Mouse (Mus musculus): Measurements from ENCODE around the gene Ugt1a7c. TPM values are rescaled to one million over a fixed set of nuclear protein-coding genes. Genes with fewer than 3 reads are reported as not detected.

Ugt1a7c gene
- polyA plus RNA-seq, 1 experiment from 2014 or later, result 0.72 TPM

DNA sequence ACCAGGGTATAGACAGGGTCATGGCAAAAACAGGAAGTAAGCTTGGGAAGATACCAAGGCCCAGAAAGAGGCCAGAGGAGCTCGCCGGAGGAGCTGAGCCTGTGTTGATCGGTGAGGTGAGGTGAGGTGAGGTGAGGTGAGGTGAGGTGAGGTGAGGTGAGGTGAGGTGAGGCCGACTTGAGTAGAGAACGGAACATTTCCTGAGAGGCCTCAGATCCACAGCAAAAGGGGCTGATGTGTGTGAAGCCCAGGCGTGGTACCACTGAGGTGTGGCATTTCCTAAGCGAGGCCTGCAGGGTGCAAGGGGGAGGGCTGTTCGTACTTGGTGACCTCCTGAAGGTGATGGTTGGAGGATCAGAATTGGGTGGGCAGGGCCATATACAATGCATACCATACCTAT lies 158.2 kb downstream of the Ugt1a7c start:
- 77% methylated on average over 8 of the region's 8 CpGs for WGBS
- Histone ChIP-seq H3K4me3 (ENCODE audit: low read depth, low read length) (no peak overlapping the region), H3K36me3 (ENCODE audit: control insufficient read depth, insufficient read depth, low read length) (no peaks in the 10 kb centered on the region), H3K9me3 (ENCODE audit: control insufficient read depth, low read length) (peaks cover 96% of the 10 kb centered on the region), H3K4me1 (replicated peaks; ENCODE audit: control insufficient read depth, insufficient read depth, low read length) (no peaks in the 10 kb centered on the region), H3K9ac (ENCODE audit: low read length) (no peak overlapping the region), H3K27me3 (ENCODE audit: control insufficient read depth, insufficient read depth, low read length) (no peaks in the 10 kb centered on the region), H3K4me2 (ENCODE audit: low read depth, low read length, severe bottlenecking) (no peak overlapping the region), H3K27ac (ENCODE audit: low read depth, low read length) (no peak overlapping the region)
- ATAC-seq (replicated peaks; ENCODE audit: low FRiP score) (no peak), DNase-seq (ENCODE audit: low spot score) (no peak)

- 71% methylated on average over 6 of the region's 6 CpGs for WGBS
- H3K4me3 ChIP-seq (ENCODE audit: low read depth, low read length), result no peak overlapping the region
- H3K4me2 ChIP-seq (ENCODE audit: low read depth, low read length, severe bottlenecking), result no peak overlapping the region
- DNase-seq (ENCODE audit: low spot score) (no peak), ATAC-seq (replicated peaks; ENCODE audit: low FRiP score) (no peak)
- no peak overlapping the region for H3K9ac ChIP-seq (ENCODE audit: low read length)
- H3K27ac ChIP-seq (ENCODE audit: low read depth, low read length), result no peak overlapping the region
- no peaks in the 10 kb centered on the region for H3K4me1 ChIP-seq (replicated peaks; ENCODE audit: control insufficient read depth, insufficient read depth, low read length)
- peaks cover 93% of the 10 kb centered on the region for H3K9me3 ChIP-seq (ENCODE audit: control insufficient read depth, low read length)
- H3K27me3 ChIP-seq (ENCODE audit: control insufficient read depth, insufficient read depth, low read length), result no peaks in the 10 kb centered on the region
- no peaks in the 10 kb centered on the region for H3K36me3 ChIP-seq (ENCODE audit: control insufficient read depth, insufficient read depth, low read length)
These were observed 158.7 kb downstream of the Ugt1a7c start for GRCm38 (mm10) chr1:88253540-88253939.

GRCm38 (mm10) chr1:88254793-88255465 lies 160.1 kb downstream of the Ugt1a7c start:
- no peak for DNase-seq (ENCODE audit: low spot score)
- no peak for ATAC-seq (replicated peaks; ENCODE audit: low FRiP score)
- Histone ChIP-seq H3K36me3 (ENCODE audit: control insufficient read depth, insufficient read depth, low read length) (peaks cover 3% of the 10 kb centered on the region; the same call in 1 of the 2 replicates), H3K9ac (ENCODE audit: low read length) (no peak overlapping the region), H3K4me3 (ENCODE audit: low read depth, low read length) (no peak overlapping the region), H3K4me2 (ENCODE audit: low read depth, low read length, severe bottlenecking) (no peak overlapping the region), H3K4me1 (replicated peaks; ENCODE audit: control insufficient read depth, insufficient read depth, low read length) (no peaks in the 10 kb centered on the region), H3K9me3 (ENCODE audit: control insufficient read depth, low read length) (peaks cover 82% of the 10 kb centered on the region), H3K27me3 (ENCODE audit: control insufficient read depth, insufficient read depth, low read length) (no peaks in the 10 kb centered on the region), H3K27ac (ENCODE audit: low read depth, low read length) (no peak overlapping the region)
- 88% methylated on average over 12 of the region's 12 CpGs for WGBS

GRCm38 (mm10) chr1:88255466-88255857 lies 160.6 kb downstream of the Ugt1a7c start:
- H3K36me3 ChIP-seq (ENCODE audit: control insufficient read depth, insufficient read depth, low read length), result peaks cover 8% of the 10 kb centered on the region; the same call in 1 of the 2 replicates
- H3K27me3 ChIP-seq (ENCODE audit: control insufficient read depth, insufficient read depth, low read length), result no peaks in the 10 kb centered on the region
- H3K4me2 ChIP-seq (ENCODE audit: low read depth, low read length, severe bottlenecking), result no peak overlapping the region
- peaks cover 81% of the 10 kb centered on the region for H3K9me3 ChIP-seq (ENCODE audit: control insufficient read depth, low read length)
- no peak for DNase-seq (ENCODE audit: low spot score)
- no peak overlapping the region for H3K4me3 ChIP-seq (ENCODE audit: low read depth, low read length)
- no peak overlapping the region for H3K9ac ChIP-seq (ENCODE audit: low read length)
- ATAC-seq (replicated peaks; ENCODE audit: low FRiP score), result no peak
- H3K27ac ChIP-seq (ENCODE audit: low read depth, low read length), result no peak overlapping the region
- 64% methylated on average over 2 of the region's 2 CpGs for WGBS
- no peaks in the 10 kb centered on the region for H3K4me1 ChIP-seq (replicated peaks; ENCODE audit: control insufficient read depth, insufficient read depth, low read length)

DNA sequence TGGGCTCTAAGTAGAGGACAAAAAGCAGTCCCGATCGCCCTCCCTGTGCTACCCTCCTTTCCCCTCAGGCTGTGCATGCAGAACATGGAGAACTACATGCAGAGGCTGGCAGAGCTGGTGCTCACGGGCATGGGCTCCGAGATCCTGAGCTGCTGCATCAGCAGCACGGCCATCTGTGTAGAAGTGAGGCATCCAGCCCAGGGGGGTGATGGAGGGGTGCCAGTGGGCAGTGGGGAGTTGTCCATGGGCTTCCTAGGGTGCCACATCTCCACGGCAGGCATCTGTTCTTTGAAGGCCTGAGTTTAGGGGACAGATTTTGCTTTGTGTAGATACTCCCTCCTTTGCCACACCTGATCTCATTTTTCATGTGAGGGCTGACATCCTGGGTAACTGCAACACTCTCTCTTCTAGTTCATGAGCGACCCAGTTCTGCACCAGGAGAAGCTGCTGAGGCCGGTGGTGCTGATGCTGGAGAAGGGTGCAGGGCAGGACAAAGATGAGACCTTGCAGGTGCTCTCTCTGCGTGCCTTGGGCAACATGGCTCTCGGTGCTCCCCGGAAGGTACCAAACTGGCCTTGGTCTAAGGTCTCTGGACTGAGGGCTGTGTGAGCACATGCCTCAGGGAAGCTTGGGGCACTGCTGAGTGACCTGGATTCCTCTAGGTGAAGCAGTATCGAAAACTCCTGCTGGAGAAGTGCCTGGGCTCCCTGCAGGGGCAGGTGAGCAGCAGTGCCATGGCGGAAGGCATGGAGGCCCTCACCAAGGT lies 161.3 kb downstream of the Ugt1a7c start:
- DNase-seq (ENCODE audit: low spot score) (no peak), ATAC-seq (replicated peaks; ENCODE audit: low FRiP score) (no peak)
- Histone ChIP-seq H3K9ac (ENCODE audit: low read length) (no peak overlapping the region), H3K4me2 (ENCODE audit: low read depth, low read length, severe bottlenecking) (no peak overlapping the region), H3K27me3 (ENCODE audit: control insufficient read depth, insufficient read depth, low read length) (no peaks in the 10 kb centered on the region), H3K4me3 (ENCODE audit: low read depth, low read length) (no peak overlapping the region), H3K4me1 (replicated peaks; ENCODE audit: control insufficient read depth, insufficient read depth, low read length) (no peaks in the 10 kb centered on the region), H3K9me3 (ENCODE audit: control insufficient read depth, low read length) (peaks cover 78% of the 10 kb centered on the region), H3K27ac (ENCODE audit: low read depth, low read length) (no peak overlapping the region), H3K36me3 (ENCODE audit: control insufficient read depth, insufficient read depth, low read length) (peaks cover 8% of the 10 kb centered on the region; the same call in 1 of the 2 replicates)
- 80% methylated on average over 13 of the region's 13 CpGs for WGBS

DNA sequence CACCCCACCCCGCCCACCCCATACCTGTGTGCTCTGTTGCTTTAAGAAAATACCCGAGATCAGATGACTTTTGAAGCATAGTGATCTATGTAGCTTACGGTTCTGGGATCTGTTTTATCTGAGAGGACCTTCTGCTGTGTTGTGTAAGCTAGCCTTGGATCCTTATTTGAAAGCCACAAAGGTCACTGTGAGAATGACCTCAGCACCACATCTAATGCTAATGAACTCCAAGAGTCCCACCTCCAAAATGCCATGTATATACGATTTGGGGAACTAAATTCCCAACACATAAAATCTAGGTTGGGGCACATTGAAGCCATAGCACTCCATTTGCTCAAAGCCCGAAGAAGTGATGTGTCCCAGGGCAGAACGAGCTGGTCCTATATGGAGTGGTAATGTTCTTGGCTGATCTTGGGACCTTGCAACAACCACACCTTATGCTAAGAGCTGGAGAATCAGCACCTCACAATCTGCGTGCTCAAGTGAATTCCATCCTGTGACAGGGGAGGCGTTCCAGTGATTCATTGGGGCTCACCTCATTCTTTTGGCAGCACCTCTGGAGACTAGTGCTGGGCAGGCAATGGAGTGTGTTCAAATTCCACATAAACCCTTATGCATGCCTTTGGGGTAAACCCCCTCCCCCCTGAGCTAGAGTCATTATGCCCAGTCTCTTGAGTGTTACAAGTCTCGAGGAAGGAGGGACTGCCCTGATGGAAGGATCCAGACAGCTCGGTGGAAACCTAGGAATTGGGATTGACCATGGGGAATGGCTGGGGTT lies 162.2 kb downstream of the Ugt1a7c start:
- Histone ChIP-seq H3K9ac (ENCODE audit: low read length) (no peak overlapping the region), H3K4me3 (ENCODE audit: low read depth, low read length) (no peak overlapping the region), H3K4me1 (replicated peaks; ENCODE audit: control insufficient read depth, insufficient read depth, low read length) (no peaks in the 10 kb centered on the region), H3K36me3 (ENCODE audit: control insufficient read depth, insufficient read depth, low read length) (peaks cover 17% of the 10 kb centered on the region), H3K4me2 (ENCODE audit: low read depth, low read length, severe bottlenecking) (no peak overlapping the region), H3K27me3 (ENCODE audit: control insufficient read depth, insufficient read depth, low read length) (no peaks in the 10 kb centered on the region), H3K9me3 (ENCODE audit: control insufficient read depth, low read length) (peaks cover 73% of the 10 kb centered on the region), H3K27ac (ENCODE audit: low read depth, low read length) (no peak overlapping the region)
- 80% methylated on average over 10 of the region's 10 CpGs for WGBS
- ATAC-seq (replicated peaks; ENCODE audit: low FRiP score), result no peak
- no peak for DNase-seq (ENCODE audit: low spot score)

- WGBS, result 82% methylated on average over 6 of the region's 6 CpGs
- no peak overlapping the region for H3K9ac ChIP-seq (ENCODE audit: low read length)
- no peak for DNase-seq (ENCODE audit: low spot score)
These were observed 162.8 kb downstream of the Ugt1a7c start for GRCm38 (mm10) chr1:88257681-88258080.

GRCm38 (mm10) chr1:88258361-88258760 lies 163.5 kb downstream of the Ugt1a7c start:
- DNase-seq (ENCODE audit: low spot score), result no peak
- ATAC-seq (replicated peaks; ENCODE audit: low FRiP score), result 0 out of 2 replicates have a peak, but pooled peaks have one; percentile 1
- peaks cover 30% of the 10 kb centered on the region for H3K36me3 ChIP-seq (ENCODE audit: control insufficient read depth, insufficient read depth, low read length)
- no peak overlapping the region for H3K4me3 ChIP-seq (ENCODE audit: low read depth, low read length)
- no peak overlapping the region for H3K4me2 ChIP-seq (ENCODE audit: low read depth, low read length, severe bottlenecking)
- 72% methylated on average over 6 of the region's 6 CpGs for WGBS
- no peak overlapping the region for H3K27ac ChIP-seq (ENCODE audit: low read depth, low read length)
- no peak overlapping the region for H3K9ac ChIP-seq (ENCODE audit: low read length)
- peaks cover 61% of the 10 kb centered on the region for H3K9me3 ChIP-seq (ENCODE audit: control insufficient read depth, low read length)
- no peaks in the 10 kb centered on the region for H3K27me3 ChIP-seq (ENCODE audit: control insufficient read depth, insufficient read depth, low read length)
- no peaks in the 10 kb centered on the region for H3K4me1 ChIP-seq (replicated peaks; ENCODE audit: control insufficient read depth, insufficient read depth, low read length)

More at GRCm38 (mm10) chr1:88257681-88258080, 162.8 kb downstream of the Ugt1a7c start:
- peaks cover 67% of the 10 kb centered on the region for H3K9me3 ChIP-seq (ENCODE audit: control insufficient read depth, low read length)
- peaks cover 23% of the 10 kb centered on the region for H3K36me3 ChIP-seq (ENCODE audit: control insufficient read depth, insufficient read depth, low read length)
- H3K4me1 ChIP-seq (replicated peaks; ENCODE audit: control insufficient read depth, insufficient read depth, low read length), result no peaks in the 10 kb centered on the region
- H3K27ac ChIP-seq (ENCODE audit: low read depth, low read length), result no peak overlapping the region
- no peak for ATAC-seq (replicated peaks; ENCODE audit: low FRiP score)
- no peak overlapping the region for H3K4me3 ChIP-seq (ENCODE audit: low read depth, low read length)
- H3K4me2 ChIP-seq (ENCODE audit: low read depth, low read length, severe bottlenecking), result no peak overlapping the region
- no peaks in the 10 kb centered on the region for H3K27me3 ChIP-seq (ENCODE audit: control insufficient read depth, insufficient read depth, low read length)

Data from forebrain, embryonic 11.5 days (tissue).